15 mouse cellular contexts compared by ENCODE assay signal in the genomic region with DNA sequence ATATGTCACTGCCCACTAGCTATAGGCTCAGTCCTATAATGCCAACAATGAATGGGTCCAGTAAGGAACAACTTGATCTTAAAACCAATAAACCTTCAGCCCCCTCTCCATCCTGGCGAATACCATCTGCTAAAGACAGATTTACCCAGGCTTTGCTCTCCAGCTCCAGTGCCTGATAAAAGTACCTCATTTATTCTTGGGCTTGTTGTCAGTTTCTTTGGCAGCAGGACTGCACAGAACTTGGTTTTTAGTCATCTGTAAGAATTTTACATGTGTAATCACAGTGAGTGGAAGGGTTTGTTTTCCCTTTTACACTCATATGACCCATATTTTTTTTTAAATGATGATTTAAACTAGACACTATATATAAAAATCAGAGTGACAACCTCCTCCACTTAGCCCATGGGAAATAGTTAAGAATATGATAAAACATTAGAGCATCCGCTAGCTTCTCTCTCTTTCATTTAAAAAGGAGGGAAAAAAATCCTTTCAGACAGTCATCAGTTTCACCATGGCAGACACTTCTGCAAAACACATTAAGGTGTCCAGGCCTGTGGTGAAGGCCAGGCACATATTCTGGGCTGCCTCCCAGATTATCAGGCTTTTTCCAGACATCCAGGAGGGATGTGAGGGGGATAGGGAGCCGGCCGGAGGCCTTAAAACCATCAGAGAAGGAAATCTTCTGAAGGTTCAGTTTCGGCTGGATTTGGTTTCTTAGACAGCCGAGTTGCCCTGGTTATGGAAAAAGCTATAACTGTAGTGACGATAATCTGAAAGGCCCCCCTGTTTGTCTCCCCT.
DNase-seq lines count a peak whose midpoint lies in the region; ATAC-seq and TF ChIP-seq lines count a peak whose summit lies in the region.
"Had no signal": no experiment of that assay in that cellular context is flagged by ENCODE, and none has a peak within 500 bp of the region (broad histone marks: within the 10 kb centered on the region; RNA-seq: fewer than 3 reads in every experiment).

No protein-coding gene starts in this region.

- DNase-seq in heart, adult 2 months = no peak
- peak; percentile 18 for DNase-seq in lung, postnatal 10 days
- no peak for DNase-seq in lung, postnatal 36 days
- no peak for DNase-seq in urinary bladder, postnatal 4 days (ENCODE audit: low spot score in 2 of 2)
- DNase-seq in adrenal gland, postnatal 10 days = no peak
- DNase-seq: adrenal gland, adult 8-10 months; cerebellum, postnatal 36 days; heart, postnatal 14 days; kidney, postnatal 25 days; right cerebral cortex, postnatal 25 days had no signal

- no peak for TF ChIP-seq CTCF in heart, adult 2 months (IDR thresholded peaks at IDR 0.05)

- H3K4me1 ChIP-seq in heart, embryonic 12.5 days (replicated peaks) = 0 out of 2 replicates have a peak, but pooled peaks cover 7% of the 10 kb centered on the region
- no peaks in the 10 kb centered on the region; the same call in 1 of the 2 replicates for H3K4me1 ChIP-seq in heart, adult 2 months (ENCODE audit: control insufficient read depth, insufficient read depth, low read length)
- H3K4me1 ChIP-seq in embryonic facial prominence, embryonic 12.5 days = peaks cover 19% of the 10 kb centered on the region
- peaks cover 48% of the 10 kb centered on the region for H3K4me1 ChIP-seq in limb, embryonic 13.5 days

- no peak overlapping the region for H3K4me2 ChIP-seq in heart, embryonic 12.5 days
- no peak overlapping the region for H3K4me2 ChIP-seq in embryonic facial prominence, embryonic 12.5 days (replicated peaks)
- no peak overlapping the region for H3K4me2 ChIP-seq in limb, embryonic 13.5 days (replicated peaks)

- intact Hi-C loops in heart, adult 2 months (cut with DNase I) = no loop called here

- 50% methylated on average over 7 of the region's 7 CpGs for WGBS in heart, embryonic 12.5 days
- WGBS in heart, adult 2 months = 56% methylated on average over 7 of the region's 7 CpGs
- 74% methylated on average over 7 of the region's 7 CpGs for WGBS in embryonic facial prominence, embryonic 12.5 days
- WGBS in limb, embryonic 13.5 days = 43% methylated on average over 7 of the region's 7 CpGs

- no peaks in the 10 kb centered on the region for H3K27me3 ChIP-seq in heart, embryonic 12.5 days (replicated peaks)
- no peaks in the 10 kb centered on the region for H3K27me3 ChIP-seq in heart, adult 2 months (ENCODE audit: control insufficient read depth, insufficient read depth, low read length)
- H3K27me3 ChIP-seq in embryonic facial prominence, embryonic 12.5 days = no peaks in the 10 kb centered on the region
- no peaks in the 10 kb centered on the region for H3K27me3 ChIP-seq in limb, embryonic 13.5 days

- H3K36me3 ChIP-seq in heart, embryonic 12.5 days = no peaks in the 10 kb centered on the region
- H3K36me3 ChIP-seq in heart, adult 2 months (ENCODE audit: control insufficient read depth, insufficient read depth, low read length) = no peaks in the 10 kb centered on the region
- no peaks in the 10 kb centered on the region for H3K36me3 ChIP-seq in embryonic facial prominence, embryonic 12.5 days
- no peaks in the 10 kb centered on the region for H3K36me3 ChIP-seq in limb, embryonic 13.5 days

- H3K79me2 ChIP-seq in heart, adult 2 months (replicated peaks; ENCODE audit: control insufficient read depth, insufficient read depth, low read length) = no peaks in the 10 kb centered on the region

- H3K9ac ChIP-seq in heart, embryonic 12.5 days = no peak overlapping the region
- no peak overlapping the region for H3K9ac ChIP-seq in heart, adult 2 months (ENCODE audit: low read depth, low read length)
- H3K9ac ChIP-seq in embryonic facial prominence, embryonic 12.5 days = no peak overlapping the region
- no peak overlapping the region for H3K9ac ChIP-seq in limb, embryonic 13.5 days
- H3K9ac ChIP-seq: liver, embryonic 14.5 days had no signal

- no peak overlapping the region for H3K4me3 ChIP-seq in heart, embryonic 12.5 days
- H3K4me3 ChIP-seq in heart, adult 2 months = no peak overlapping the region
- H3K4me3 ChIP-seq in embryonic facial prominence, embryonic 12.5 days = no peak overlapping the region
- H3K4me3 ChIP-seq in limb, embryonic 13.5 days = no peak overlapping the region
- H3K4me3 ChIP-seq: erythroblast, embryonic 14.5 days had no signal

- no peak for TF ChIP-seq POLR2A in heart, adult 2 months (IDR thresholded peaks at IDR 0.05; ENCODE audit: insufficient read depth, low read depth, low read length)

- no peak for ATAC-seq in heart, embryonic 12.5 days (ENCODE audit: insufficient number of reproducible peaks, low FRiP score)
- ATAC-seq in embryonic facial prominence, embryonic 12.5 days (ENCODE audit: insufficient number of reproducible peaks, insufficient read depth, low FRiP score, low TSS enrichment) = no peak
- ATAC-seq in limb, embryonic 13.5 days (ENCODE audit: low FRiP score, low read depth) = 0 out of 2 replicates have a peak, but pooled peaks have one; percentile 57

- H3K27ac ChIP-seq in heart, embryonic 12.5 days (ENCODE audit: poor library complexity, severe bottlenecking) = peak overlapping the region; percentile 20; the same call in 1 of the 2 replicates
- H3K27ac ChIP-seq in heart, adult 2 months = no peak overlapping the region
- peak overlapping the region; percentile 41; the same call in 1 of the 2 replicates for H3K27ac ChIP-seq in embryonic facial prominence, embryonic 12.5 days
- peak overlapping the region; percentile 79; the same call in 1 of the 2 replicates for H3K27ac ChIP-seq in limb, embryonic 13.5 days
- H3K27ac ChIP-seq: liver, embryonic 14.5 days had no signal

- H3K9me3 ChIP-seq in heart, embryonic 12.5 days (replicated peaks) = no peaks in the 10 kb centered on the region
- no peaks in the 10 kb centered on the region for H3K9me3 ChIP-seq in embryonic facial prominence, embryonic 12.5 days
- H3K9me3 ChIP-seq in limb, embryonic 13.5 days = no peaks in the 10 kb centered on the region

- TF ChIP-seq EP300 in heart, adult 2 months (IDR thresholded peaks at IDR 0.05; ENCODE audit: insufficient read depth, low read depth, low read length) = no peak
